Mouse (Mus musculus): ENCODE measurements around the gene Atp2b2.

DNA sequence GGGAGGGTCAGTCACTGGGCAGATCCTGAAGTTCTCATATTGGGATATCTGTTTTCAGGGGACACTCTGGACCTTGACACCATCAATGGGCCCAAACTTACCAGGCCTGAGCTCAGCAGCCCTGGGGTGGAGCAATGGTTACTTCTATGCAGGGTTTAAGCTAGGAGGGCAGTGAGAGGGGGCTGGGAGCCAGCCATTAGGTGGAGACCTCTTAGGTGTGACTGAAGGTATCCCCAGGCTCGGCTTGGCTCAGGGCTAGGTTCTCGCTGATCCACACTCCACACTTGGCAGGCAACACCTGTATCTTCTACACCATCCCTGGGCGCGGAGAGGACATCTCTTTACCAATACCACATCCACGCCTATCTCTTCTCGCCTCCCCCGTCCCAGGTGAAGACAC, 423 bp upstream of the Atp2b2 start:
- TF ChIP-seq CTCF (IDR thresholded peaks at IDR 0.05; ENCODE audit: borderline replicate concordance, insufficient read depth, low read length): no peak
- no peak for TF ChIP-seq POLR2A (IDR thresholded peaks at IDR 0.05; ENCODE audit: low read depth, low read length)

Data from embryonic fibroblast, embryonic 13.5 days (primary cell).